Mouse (Mus musculus) adipocyte (in vitro differentiated cells): Measurements from ENCODE around the gene Gm17783.
"Not testable (repeated sequence)": the region's sequence is repeated elsewhere in the genome, so short reads cannot be mapped to it uniquely, and the experiment has no call there.

Experiments
- DNase-seq: peaks from one replicate; pipeline ENCODE4 v3.0.0-alpha.2; 2016; ENCODE audit warnings: low spot score

Gene Gm17783

DNA sequence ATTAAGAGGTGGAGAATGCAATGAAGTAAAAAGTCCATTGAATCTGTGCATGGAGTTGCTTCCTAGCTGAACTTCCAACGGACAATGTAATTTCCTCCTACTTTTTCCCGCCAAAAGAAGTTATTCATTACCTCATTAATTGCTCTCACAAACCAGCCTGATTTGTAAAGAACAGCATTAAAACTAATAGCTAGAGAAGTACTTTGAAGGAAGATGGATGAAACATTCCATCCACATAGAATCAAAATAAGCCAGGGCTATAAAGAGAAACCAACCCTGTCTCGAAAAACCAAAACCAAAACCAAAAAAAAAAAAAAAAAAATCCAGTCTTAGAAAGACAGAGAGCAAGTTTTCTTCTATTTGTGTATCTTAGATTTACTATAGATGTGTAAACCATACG is at the start of gene Gm17783:
Gene Gm17783, minus strand, starts transcription at position 101 of the 400 bp plus-strand sequence.
- DNase-seq, result no peak

DNA sequence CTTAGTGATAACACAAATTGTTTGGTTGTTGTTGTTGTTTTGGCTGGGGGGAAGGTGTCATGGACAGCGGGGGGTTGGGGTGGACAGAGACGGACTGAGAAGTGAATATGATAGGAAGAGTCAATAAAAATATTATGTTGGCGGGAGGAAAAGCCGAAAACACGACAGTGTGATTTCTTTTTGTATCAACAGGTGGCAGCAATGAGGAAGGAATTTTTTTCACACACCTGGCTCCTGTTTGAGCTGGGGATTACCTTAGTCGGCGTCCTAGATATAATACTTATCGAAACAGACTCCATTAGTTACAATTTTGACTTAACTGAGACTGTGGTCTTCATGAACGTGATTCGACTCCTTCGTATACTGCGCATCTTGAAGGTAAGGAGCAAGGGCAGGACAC is 48.0 kb upstream of the Gm17783 start:
- no peak for DNase-seq

DNA sequence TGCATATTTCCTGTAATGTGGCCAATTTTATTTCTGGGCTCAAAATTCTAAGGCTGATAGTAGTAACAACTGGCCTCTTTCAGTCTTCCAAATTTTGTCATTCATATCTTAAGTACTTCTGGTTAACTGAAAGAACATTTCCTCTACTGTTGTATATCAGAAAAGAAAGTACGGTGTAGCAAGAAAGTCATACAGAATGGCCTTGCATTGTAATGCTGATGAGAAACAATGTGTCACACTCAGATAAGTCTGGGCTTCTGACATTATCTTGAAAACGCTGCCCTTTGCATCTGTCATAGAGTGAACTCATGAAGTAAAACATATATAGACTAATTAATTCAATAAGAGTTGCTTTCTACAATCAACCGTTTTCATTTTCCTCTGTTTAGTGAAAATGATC is 40.5 kb upstream of the Gm17783 start:
- no peak for DNase-seq

DNA sequence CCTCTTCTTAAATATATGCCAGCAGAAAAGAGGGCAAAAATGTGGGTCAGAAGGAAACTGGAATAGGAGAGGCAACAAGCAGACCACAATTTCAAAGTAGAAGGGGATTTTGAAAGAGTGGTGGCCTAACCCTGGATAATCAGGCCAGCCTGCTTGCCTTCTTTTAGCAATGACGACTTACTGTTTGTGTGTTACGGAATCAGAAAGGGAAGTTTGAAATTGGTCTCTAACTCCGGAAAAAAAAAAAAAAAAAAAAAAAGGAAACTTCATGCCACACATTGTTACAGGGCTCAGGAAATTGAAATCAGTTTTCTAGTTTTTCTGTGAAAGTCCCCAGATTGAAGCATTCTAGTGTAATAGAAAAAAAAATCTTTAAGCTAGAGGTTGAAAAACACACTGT is 29.9 kb upstream of the Gm17783 start:
- DNase-seq, result no peak

DNA sequence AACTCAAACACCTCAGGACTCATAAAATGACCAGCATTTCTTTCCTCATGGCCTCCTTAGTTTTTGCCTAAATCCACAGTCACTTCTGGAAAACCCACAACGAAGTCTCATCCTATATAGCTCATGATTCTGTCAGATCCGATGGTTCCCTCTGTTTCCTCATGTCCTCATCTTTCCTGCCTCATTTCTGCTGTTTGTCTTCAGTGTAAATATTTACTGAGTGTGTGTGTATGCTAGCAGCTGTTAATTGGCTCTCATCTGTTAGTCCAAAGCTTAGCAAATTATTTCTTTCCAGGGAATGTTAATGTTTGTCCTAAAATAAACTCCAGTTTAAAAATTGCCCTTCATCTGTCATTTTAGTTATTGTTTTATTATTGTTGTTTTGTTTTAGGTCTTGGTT is 19.7 kb upstream of the Gm17783 start:
- DNase-seq, result no peak

DNA sequence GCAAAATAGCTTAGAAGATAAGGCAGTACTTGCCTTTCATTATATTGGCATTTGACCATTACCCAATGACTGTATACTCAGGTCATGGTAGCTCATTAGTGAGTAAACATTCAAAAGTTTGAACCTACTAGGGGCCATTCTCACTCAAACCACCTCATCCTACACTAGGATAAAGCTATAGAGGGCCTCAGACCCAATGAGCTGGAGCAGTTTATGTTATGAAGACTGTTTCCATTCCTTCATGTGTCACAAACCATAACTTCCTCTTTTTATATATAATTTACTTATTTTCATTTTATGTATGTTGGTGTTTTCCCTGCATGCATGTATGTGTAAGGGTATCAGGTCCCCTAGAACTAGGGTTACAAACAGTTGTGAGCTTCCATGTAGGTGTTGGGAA is 16.1 kb upstream of the Gm17783 start:
- DNase-seq, result no peak

DNA sequence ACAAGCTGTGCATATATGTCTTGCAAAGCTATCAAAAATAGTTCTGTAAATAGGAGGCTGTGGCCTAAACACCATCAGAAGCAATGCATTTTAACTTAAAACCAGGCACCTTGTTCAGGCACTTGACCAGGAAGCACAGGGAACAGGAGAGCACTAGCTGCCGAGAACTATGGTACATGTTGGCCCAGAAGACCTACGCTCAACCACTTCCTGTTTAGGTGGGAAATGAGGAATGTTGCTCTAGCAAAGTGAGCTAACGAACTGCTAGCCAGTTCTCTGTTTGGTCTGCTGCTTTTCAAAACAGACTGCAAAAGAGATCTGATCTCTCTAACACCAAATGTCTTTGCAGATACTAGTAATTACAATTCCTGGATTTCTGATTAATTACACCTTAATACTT is 12.5 kb upstream of the Gm17783 start:
- DNase-seq, result no peak

DNA sequence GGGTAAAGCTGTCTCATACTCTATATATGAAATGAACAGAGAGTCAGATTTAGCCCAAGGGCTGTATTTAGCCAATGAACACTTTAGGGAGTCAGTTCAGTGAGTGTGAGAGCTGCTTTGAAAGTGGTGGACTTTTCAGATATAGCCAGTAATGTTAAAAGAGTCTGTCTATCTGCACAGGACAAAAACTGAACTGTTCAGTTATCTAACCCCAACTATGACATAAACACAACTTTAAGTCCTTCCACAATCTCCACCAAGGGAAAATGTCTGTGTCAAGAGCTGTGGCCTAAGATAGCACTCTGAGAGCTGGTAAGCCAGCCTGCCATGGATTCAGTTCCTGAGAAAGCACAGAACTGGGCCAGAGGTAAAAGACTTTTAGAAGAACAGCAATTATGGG is 10.3 kb upstream of the Gm17783 start:
- peak; percentile 8 for DNase-seq

DNA sequence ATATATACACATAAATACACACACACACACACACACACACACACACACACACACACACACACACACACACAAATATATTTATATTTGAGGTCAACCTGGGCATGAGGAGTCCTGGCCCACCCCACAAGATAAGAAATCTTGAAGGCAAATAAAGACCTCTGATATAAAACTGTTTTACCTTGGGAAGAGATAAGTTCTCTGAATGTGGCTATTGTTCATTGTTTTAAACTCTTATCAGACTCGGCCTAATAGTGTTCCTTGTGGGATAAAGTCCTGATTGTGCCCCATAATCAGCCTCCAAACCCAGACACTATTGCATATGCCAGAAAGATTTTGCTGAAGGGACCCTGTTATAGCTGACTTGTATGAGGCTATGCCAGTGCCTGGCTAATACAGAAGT is 6.5 kb upstream of the Gm17783 start:
- not testable (repeated sequence) for DNase-seq

DNA sequence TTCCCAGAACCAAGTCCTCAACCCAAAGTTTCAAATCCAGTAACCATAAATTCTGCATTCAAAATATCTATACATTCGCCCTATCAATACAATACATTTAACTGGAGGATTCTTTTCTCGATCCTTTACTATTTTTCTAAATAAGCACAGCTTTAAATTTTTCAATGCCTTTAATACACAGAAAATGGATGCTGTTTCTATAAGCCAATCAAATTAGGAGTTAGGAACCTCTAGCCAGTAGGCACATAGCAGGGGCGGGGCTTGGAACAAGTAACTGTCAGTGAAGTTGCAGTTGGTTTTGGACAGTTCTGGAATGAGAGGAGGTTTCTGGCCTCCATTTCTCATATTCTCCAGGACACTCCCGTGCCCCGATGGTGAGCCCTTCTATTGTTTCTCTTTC is 3.2 kb upstream of the Gm17783 start, which contains the start of gene Slc9c1:
Gene Slc9c1, plus strand, starts transcription at position 301 of the 400 bp plus-strand sequence.
- no peak for DNase-seq

DNA sequence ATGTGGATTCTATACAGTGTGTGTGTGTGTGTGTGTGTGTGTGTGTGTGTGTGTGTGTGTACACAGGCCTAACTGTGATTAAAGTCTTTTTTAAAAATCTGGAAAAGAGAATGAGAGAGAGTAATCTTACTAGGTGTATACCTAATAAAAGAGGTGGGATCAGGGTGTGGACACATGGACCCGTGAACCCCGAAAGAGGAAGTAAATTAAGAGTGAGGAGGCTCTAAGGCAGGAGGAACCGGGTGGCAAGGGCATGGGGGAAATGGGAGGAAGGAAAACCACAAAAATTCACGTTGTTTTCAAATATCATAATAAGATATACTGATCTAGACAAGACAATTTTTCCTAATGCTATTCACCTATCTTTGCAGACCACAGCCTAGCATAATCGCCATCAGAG is 6.3 kb downstream of the Gm17783 start:
- DNase-seq, result no peak

DNA sequence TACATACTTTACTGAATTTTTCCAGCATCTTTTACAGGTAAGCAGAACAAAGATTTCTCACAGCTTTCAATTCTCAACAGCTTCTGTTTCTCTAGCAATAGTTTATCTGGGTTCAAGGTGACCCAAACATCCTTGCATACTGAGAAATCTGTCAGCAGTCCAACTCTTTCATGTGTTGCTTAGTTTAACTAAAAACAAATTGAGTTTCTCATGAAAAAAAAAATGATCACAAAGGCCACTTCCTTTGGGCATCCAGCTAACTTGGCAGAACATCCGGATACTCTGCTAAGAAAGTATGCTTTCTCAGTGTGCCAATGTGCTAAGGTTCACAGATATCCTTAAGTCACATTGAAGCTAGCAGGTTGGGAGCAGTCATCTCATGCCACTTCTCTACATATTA is 36.5 kb downstream of the Gm17783 start:
- DNase-seq, result peak; percentile 87

DNA sequence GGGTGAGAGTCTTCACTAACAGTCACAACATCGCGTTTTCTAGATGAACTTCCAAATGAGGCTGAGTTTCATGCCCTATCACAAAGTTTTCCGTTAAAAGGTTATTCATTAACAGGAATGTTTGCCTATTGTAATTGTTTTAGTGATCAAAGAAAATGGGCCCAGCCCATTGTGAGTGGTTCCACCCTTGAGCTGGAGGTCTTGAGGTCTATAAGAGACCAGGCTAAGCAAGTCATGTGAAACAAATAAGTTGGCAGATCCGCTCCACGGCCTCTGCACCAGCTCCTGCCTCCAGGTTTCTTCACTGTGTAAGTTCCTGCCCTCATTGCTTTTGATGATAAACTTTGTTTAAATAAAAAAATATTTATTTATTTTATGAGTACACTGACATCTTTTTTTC is 38.9 kb downstream of the Gm17783 start, which contains the start of gene Gm609:
Gene Gm609, minus strand, starts transcription at position 43 of the 400 bp plus-strand sequence.
- DNase-seq, result no peak

DNA sequence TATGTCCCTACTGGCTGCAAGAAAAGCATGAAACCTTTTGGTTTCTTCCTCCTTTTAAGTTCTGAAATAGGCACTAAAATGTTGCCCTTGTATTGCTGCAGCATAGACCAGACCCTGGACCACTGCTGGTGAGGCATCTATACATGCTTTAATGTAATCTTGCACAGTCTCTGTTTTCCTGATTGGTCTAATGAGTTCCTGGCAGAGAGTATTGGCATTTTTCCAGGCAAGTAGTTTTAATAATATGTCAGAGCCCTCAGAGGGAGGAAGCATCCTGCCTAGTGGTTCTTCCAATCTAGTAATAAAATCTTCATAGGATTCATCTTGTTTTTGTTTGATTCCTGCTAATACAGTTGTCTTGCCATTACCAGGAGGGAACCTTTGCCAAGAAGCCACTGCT is 54.9 kb downstream of the Gm17783 start:
- no peak for DNase-seq

DNA sequence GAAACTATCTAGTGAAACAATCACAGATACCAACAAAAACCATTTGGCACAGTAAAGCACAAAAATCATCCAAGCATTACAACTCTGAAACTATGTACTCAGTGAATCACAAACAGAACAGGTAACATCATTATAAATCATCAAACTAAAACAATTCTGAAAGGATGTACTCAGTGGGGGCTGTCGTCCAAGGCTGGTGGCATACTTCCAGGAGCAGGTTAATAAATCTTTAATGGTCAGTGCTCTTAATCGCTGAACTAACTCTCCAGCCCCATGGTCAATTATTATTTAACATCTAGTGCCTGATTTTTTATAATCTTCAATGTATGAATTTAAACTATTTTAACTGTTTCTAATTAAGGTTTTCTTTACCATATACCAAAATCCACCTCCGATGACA is 60.0 kb downstream of the Gm17783 start:
- not testable (repeated sequence) for DNase-seq
